Mouse (Mus musculus) T-helper 17 cell (primary cell): ENCODE measurements around the gene Cenpb.

Source experiments
- in situ Hi-C, 2 experiments: fragments of 300-600 bp; cut with MboI, MseI; formaldehyde crosslinking; loops; 1 replicate in 1 of 2; 2 replicates in 1 of 2; pipeline ENCODE4 v1.15.1; 2025; ENCODE audit warnings: high pct_unique_total_duplicates in 2 of 2

Cenpb gene

GRCm38 (mm10) chr2:131167984-131168383 lies 11.9 kb downstream of the Cenpb start:
- in situ Hi-C loops = loop anchor here in 1 of 2 experiments (5.0 kb wide), 1 partner anchor 79 kb away; no protein-coding TSS in a partner anchor

- in situ Hi-C loops = loop anchor here in 1 of 2 experiments (5.0 kb wide), 1 partner anchor 81 kb away; no protein-coding TSS in a partner anchor
These were observed 13.7 kb downstream of the Cenpb start for GRCm38 (mm10) chr2:131166172-131166571.

- in situ Hi-C loops = no loop called here
These were observed 15.9 kb downstream of the Cenpb start for GRCm38 (mm10) chr2:131163924-131164323.

GRCm38 (mm10) chr2:131160671-131161111 lies 19.2 kb downstream of the Cenpb start:
- in situ Hi-C loops = no loop called here

- in situ Hi-C loops = no loop called here
These were observed 19.8 kb downstream of the Cenpb start, which contains the start of gene 1700037H04Rik for GRCm38 (mm10) chr2:131159938-131160581. Gene 1700037H04Rik, minus strand, starts transcription at chr2:131160081.

GRCm38 (mm10) chr2:131159491-131159910 lies 20.4 kb downstream of the Cenpb start:
- in situ Hi-C loops = no loop called here

GRCm38 (mm10) chr2:131156987-131157386 lies 22.9 kb downstream of the Cenpb start:
- in situ Hi-C loops = no loop called here

- in situ Hi-C loops = no loop called here
These were observed 25.8 kb downstream of the Cenpb start for GRCm38 (mm10) chr2:131154036-131154435.

GRCm38 (mm10) chr2:131152166-131152730 lies 27.6 kb downstream of the Cenpb start:
- in situ Hi-C loops = no loop called here

- in situ Hi-C loops = no loop called here
These were observed 30.7 kb downstream of the Cenpb start for GRCm38 (mm10) chr2:131149254-131149578.

GRCm38 (mm10) chr2:131148353-131149253 lies 31.3 kb downstream of the Cenpb start:
- in situ Hi-C loops = no loop called here

- in situ Hi-C loops = no loop called here
These were observed 32.9 kb downstream of the Cenpb start for GRCm38 (mm10) chr2:131147043-131147365.

GRCm38 (mm10) chr2:131146193-131147042 lies 33.4 kb downstream of the Cenpb start:
- in situ Hi-C loops = no loop called here

GRCm38 (mm10) chr2:131145536-131145935 lies 34.3 kb downstream of the Cenpb start:
- in situ Hi-C loops = no loop called here

GRCm38 (mm10) chr2:131145121-131145520 lies 34.7 kb downstream of the Cenpb start:
- in situ Hi-C loops = no loop called here

- in situ Hi-C loops = no loop called here
These were observed 36.7 kb downstream of the Cenpb start for GRCm38 (mm10) chr2:131143007-131143780.

GRCm38 (mm10) chr2:131142592-131142991 lies 37.3 kb downstream of the Cenpb start:
- in situ Hi-C loops = no loop called here

- in situ Hi-C loops = no loop called here
These were observed 38.4 kb downstream of the Cenpb start for GRCm38 (mm10) chr2:131141336-131141986.

- in situ Hi-C loops = no loop called here
These were observed 39.3 kb downstream of the Cenpb start for GRCm38 (mm10) chr2:131140533-131140905.

GRCm38 (mm10) chr2:131139886-131140532 lies 39.9 kb downstream of the Cenpb start:
- in situ Hi-C loops = no loop called here
